Mouse (Mus musculus) spleen, postnatal 0 days (tissue): ENCODE measurements around the gene Asb3. TPM values are rescaled to one million over a fixed set of nuclear protein-coding genes. Genes with fewer than 3 reads are reported as not detected.

ENCODE experiments used
- polyA plus RNA-seq: library from polyadenylated mRNA; unstranded; fragments of >200 nt; fragmentation: Nextera tagmentation; extraction: Ambion mirVana; gene quantifications from 2 replicates; pipeline ENCODE4 v1.2.1, GENCODE M21; 2015

Asb3 gene
- 15.2 and 16.6 TPM in 2 replicates for polyA plus RNA-seq

GRCm38 (mm10) chr11:30885171-30885871, at the start of gene Asb3, which contains the start of gene Gpr75:
Asb3 (plus strand) TSS chr11:30885416.
Gpr75 (plus strand) TSS chr11:30885358.

GRCm38 (mm10) chr11:30954279-30954725, 69.1 kb downstream of the Asb3 start, which contains the start of gene Erlec1:
Erlec1 (minus strand) TSS chr11:30954335.

GRCm38 (mm10) chr11:30985877-30986624, 100.8 kb downstream of the Asb3 start, which contains the start of gene Chac2:
Chac2 (minus strand) TSS chr11:30986350.

Other genes starting within 250 kb of the Asb3 start
- 9.4 and 12.9 TPM in 2 replicates for gene Acyp2, start 235.8 kb upstream of the Asb3 start, polyA plus RNA-seq
- 14.3 and 15.2 TPM in 2 replicates for gene Psme4, start 113.7 kb upstream of the Asb3 start, polyA plus RNA-seq
- 0.05 and 0.07 TPM in 2 replicates for gene Gpr75, start 58 bp upstream of the Asb3 start, polyA plus RNA-seq
- 14.3 and 14.4 TPM in 2 replicates for gene Erlec1, start 68.9 kb downstream of the Asb3 start, polyA plus RNA-seq
- gene Chac2, start 100.9 kb downstream of the Asb3 start, polyA plus RNA-seq, result 62.6 and 75.5 TPM in 2 replicates